Mouse (Mus musculus) lung, postnatal 0 days (tissue): ENCODE data around the gene Lin54.

ENCODE experiments used
- CTCF ChIP-seq: IDR thresholded peaks from 2 replicates; pipeline ENCODE4 v1.5.1; 2016; ENCODE audit warnings: antibody characterized with exemption, mild to moderate bottlenecking
- EP300 ChIP-seq: IDR thresholded peaks from 2 replicates; pipeline ENCODE4 v1.6.1; 2016; ENCODE audit warnings: antibody characterized with exemption, mild to moderate bottlenecking, control low read depth

DNA sequence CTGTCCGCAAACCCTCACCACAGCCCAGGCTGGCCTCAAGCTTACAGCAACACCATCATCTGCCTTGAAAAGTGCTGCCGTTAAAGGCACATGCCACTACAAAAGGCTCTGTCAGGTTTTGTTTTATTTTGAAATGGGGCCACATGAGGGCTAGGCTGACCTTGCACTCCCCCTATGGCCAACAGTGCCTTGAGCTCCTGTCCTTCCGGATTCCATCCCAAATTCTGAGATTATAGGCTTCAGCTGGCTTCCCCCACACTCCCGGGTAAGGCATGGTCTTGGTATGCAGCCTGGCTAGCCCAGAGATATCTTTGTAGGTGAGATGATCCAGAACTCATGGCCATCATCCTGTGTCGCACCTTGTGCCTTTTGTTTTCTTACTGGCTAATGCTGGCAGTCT, 62.5 kb downstream of the Lin54 start:
- no peak for TF ChIP-seq CTCF
- TF ChIP-seq EP300: no peak
